Mouse (Mus musculus) hindbrain, embryonic 15.5 days (tissue): Measurements from ENCODE around the gene Cttnbp2. TPM values are rescaled to one million over a fixed set of nuclear protein-coding genes. Genes with fewer than 3 reads are reported as not detected.
"Not testable (repeated sequence)": the region's sequence is repeated elsewhere in the genome, so short reads cannot be mapped to it uniquely, and the experiment has no call there.

Experiments
- ATAC-seq: fragments of 200-750 bp; cut with Nextera tagmentation; 2 replicates; pipeline ENCODE4 v1.8.0; 2017; ENCODE audit warnings: low read depth, moderate number of reproducible peaks, moderate TSS enrichment; ENCODE audit not compliant: low FRiP score
- H3K27ac ChIP-seq: fragments of 300-500 bp; sonication (generic); replicated peaks from 2 replicates; pipeline ENCODE4 v1.5.1; 2015; ENCODE audit warnings: mild to moderate bottlenecking, inconsistent platforms
- H3K27me3 ChIP-seq: fragments of 300-500 bp; sonication (generic); 2 replicates; pipeline ENCODE4 v1.6.1; 2015; ENCODE audit warnings: control low read depth, inconsistent platforms
- H3K36me3 ChIP-seq: fragments of 300-500 bp; sonication (generic); 2 replicates; pipeline ENCODE4 v1.6.1; 2015; ENCODE audit warnings: control low read depth, inconsistent platforms
- H3K4me1 ChIP-seq: fragments of 300-500 bp; sonication (generic); replicated peaks from 2 replicates; pipeline ENCODE4 v1.6.1; 2015; ENCODE audit warnings: control low read depth, inconsistent platforms
- H3K4me2 ChIP-seq: fragments of 300-500 bp; sonication (generic); 2 replicates; pipeline ENCODE4 v1.6.1; 2015; ENCODE audit warnings: moderate library complexity, mild to moderate bottlenecking, inconsistent platforms
- H3K4me3 ChIP-seq: fragments of 300-500 bp; sonication (generic); 2 replicates; pipeline ENCODE4 v1.5.1; 2015; ENCODE audit warnings: mild to moderate bottlenecking, inconsistent platforms
- H3K9ac ChIP-seq: fragments of 300-500 bp; sonication (generic); 2 replicates; pipeline ENCODE4 v1.6.1; 2015; ENCODE audit warnings: inconsistent platforms
- H3K9me3 ChIP-seq: fragments of 300-500 bp; sonication (generic); 2 replicates; pipeline ENCODE4 v1.6.1; 2016; ENCODE audit warnings: control low read depth, inconsistent platforms
- WGBS: fragments of 180-500 bp; shearing (Covaris S2); methylation state at CpG from one replicate; pipeline ENCODE4 v1.1.7; 2015; 5-methylcytosine and 5-hydroxymethylcytosine counted together
- polyA plus RNA-seq: library from polyadenylated mRNA; unstranded; fragments of >200 nt; fragmentation: Nextera tagmentation; extraction: Ambion mirVana; gene quantifications from 2 replicates; pipeline ENCODE4 v1.2.1, GENCODE M21; 2015

The Cttnbp2 gene
- polyA plus RNA-seq, 1 experiment from 2014 or later = 50.7 TPM

DNA sequence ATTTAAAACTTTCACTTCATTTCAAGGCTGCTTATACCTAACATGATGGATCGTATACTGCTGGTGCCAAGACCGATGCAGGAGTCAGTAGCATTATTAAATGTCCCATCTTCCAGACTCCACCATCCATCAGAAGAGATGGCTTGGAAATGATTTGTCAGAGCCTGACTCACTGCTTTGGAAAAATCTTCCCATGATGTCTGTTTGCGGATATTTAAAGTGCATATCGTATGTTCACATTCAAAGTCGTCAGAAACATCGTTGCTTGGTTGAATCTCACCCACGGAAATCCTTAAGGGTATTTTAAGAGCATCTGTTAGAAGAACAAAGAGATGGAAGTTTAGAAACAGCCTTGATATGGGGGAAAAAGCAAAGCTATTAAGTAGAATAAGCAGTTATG lies 106.2 kb downstream of the Cttnbp2 start:
- Histone ChIP-seq H3K36me3 (peaks cover 52% of the 10 kb centered on the region), H3K27ac (no peak overlapping the region), H3K4me2 (no peak overlapping the region), H3K9me3 (no peaks in the 10 kb centered on the region), H3K27me3 (no peaks in the 10 kb centered on the region), H3K4me1 (no peaks in the 10 kb centered on the region), H3K9ac (no peak overlapping the region), H3K4me3 (no peak overlapping the region)
- ATAC-seq = no peak
- 94% methylated on average over 7 of the region's 7 CpGs for WGBS

DNA sequence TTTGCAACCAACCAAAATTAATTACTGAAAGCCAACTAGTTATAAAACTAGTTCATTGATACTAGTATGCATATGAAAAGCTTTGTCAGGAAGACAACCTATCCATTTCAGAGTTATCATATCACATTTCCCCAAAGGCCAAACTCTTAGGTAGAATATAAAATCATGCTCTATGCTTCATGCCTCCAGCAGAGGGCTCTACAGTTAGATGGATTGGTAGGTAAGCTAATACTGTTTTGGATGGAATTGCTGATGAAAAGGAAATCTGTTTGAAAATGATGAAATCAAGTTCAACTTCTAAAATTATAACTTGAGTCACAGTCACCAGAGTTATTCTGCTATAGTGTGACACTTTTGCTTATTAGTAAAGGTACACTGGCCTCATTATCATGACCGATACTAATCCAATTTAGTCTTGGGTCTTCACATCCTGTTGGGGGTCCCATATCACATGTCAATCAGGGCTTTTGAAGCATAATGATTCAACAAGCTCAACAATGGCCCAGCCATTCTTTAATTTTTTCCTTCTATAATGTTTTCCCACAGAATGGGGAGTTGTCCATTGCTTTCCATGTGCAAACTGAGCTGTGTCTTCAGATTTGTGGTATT lies 113.5 kb downstream of the Cttnbp2 start:
- Histone ChIP-seq H3K4me3 (no peak overlapping the region), H3K4me2 (no peak overlapping the region), H3K9me3 (no peaks in the 10 kb centered on the region), H3K36me3 (peaks cover 60% of the 10 kb centered on the region), H3K27me3 (no peaks in the 10 kb centered on the region), H3K27ac (no peak overlapping the region), H3K9ac (no peak overlapping the region), H3K4me1 (no peaks in the 10 kb centered on the region)
- no peak for ATAC-seq
- 77% methylated on average over 1 of the region's 1 CpGs for WGBS

DNA sequence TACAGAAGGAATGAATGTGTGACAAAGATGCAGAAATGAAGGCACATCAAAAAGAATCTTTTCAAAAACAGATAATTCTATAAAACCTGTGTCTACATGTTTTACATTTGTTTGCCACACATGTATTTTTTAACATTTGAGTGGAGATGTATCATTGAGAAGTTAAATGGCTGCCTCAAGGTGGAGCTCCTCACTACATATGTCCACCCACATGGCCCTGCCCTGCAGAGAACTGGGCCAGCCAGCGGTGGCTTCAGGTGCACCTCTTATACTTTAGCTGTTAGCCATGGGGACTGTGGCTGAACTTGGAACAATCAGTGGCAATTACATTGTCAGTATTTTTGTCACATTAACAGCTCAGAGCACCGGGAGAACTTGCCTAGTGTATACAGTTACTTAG lies 133.3 kb downstream of the Cttnbp2 start:
- WGBS = 75% methylated on average over 2 of the region's 2 CpGs
- peaks cover 46% of the 10 kb centered on the region for H3K36me3 ChIP-seq
- H3K9ac ChIP-seq = no peak overlapping the region
- no peak overlapping the region for H3K4me3 ChIP-seq
- no peaks in the 10 kb centered on the region for H3K27me3 ChIP-seq
- H3K9me3 ChIP-seq = no peaks in the 10 kb centered on the region
- no peak overlapping the region for H3K4me2 ChIP-seq
- no peak for ATAC-seq
- H3K4me1 ChIP-seq = no peaks in the 10 kb centered on the region
- no peak overlapping the region for H3K27ac ChIP-seq

- Histone ChIP-seq H3K27ac (no peak overlapping the region), H3K4me3 (no peak overlapping the region), H3K9me3 (no peaks in the 10 kb centered on the region), H3K9ac (no peak overlapping the region), H3K4me2 (no peak overlapping the region), H3K36me3 (peaks cover 48% of the 10 kb centered on the region), H3K27me3 (no peaks in the 10 kb centered on the region), H3K4me1 (no peaks in the 10 kb centered on the region)
- ATAC-seq = no peak
- 83% methylated on average over 13 of the region's 13 CpGs for WGBS
Observed at GRCm38 (mm10) chr6:18380300-18381202, 134.1 kb downstream of the Cttnbp2 start.

DNA sequence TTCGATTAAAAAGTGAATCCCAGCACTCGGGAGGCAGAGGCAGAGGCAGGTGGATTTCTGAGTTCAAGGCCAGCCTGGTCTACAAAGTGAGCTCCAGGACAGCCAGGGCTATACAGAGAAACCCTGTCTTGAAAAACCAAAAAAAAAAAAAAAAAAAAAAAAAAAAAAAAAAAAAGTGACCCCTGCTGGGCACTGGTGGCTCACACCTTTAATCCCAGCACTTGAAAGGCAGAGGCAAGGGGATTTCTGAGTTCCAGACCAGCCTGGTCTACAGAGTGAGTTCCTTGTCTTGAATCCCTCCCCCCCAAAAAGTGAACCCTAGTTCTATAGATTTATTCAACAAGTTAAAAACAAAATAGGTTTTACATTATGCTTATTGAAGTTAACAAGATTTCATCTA lies 136.9 kb downstream of the Cttnbp2 start:
- H3K9ac ChIP-seq, H3K27me3 ChIP-seq, H3K4me1 ChIP-seq, H3K4me3 ChIP-seq, H3K27ac ChIP-seq, H3K9me3 ChIP-seq, ATAC-seq, H3K4me2 ChIP-seq: not testable (repeated sequence)
- H3K36me3 ChIP-seq = peaks cover 51% of the 10 kb centered on the region
- 90% methylated on average over 2 of the region's 2 CpGs for WGBS

DNA sequence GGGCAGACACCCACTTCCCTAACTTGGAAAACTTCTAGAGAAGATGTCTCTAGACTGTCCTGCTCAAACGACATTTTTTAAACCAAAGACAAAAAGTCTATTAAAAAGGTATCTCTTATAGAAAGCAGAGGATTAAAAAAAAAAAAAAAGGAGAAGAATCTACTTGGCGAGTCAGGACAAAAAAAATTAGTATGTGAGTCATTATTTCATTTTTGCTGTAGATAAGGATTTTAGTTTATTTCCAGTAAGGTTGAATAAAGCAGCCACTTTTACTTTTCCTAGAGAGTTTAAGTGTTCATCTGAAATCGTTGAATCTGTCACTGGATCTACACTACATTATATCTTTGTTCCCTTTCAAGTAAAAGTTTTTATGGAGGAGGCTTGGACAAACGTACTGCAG lies 139.9 kb downstream of the Cttnbp2 start:
- Histone ChIP-seq H3K4me1 (no peaks in the 10 kb centered on the region), H3K36me3 (peaks cover 32% of the 10 kb centered on the region), H3K27ac (no peak overlapping the region), H3K4me2 (no peak overlapping the region), H3K9me3 (no peaks in the 10 kb centered on the region), H3K9ac (no peak overlapping the region), H3K27me3 (no peaks in the 10 kb centered on the region), H3K4me3 (no peak overlapping the region)
- ATAC-seq = no peak
- WGBS = 84% methylated on average over 4 of the region's 4 CpGs

DNA sequence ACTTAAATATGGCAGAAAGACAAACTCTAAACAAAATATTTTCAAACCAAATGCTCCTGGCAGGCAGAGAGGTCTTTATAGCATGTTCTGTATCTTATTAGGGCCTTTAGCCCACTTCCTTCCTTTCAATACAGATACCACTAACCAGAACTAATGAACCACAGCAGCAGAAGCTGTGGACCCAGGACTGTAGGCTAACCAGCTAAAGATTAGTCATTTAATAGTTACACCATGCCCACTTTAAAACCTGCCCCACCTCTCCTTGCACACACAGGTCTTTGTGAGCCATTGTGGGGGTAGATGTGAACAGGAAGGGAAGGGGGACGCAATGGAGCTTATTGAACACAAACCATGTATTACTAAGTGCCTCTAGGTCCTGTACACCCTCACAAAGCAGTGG lies 141.0 kb downstream of the Cttnbp2 start:
- H3K27ac ChIP-seq = no peak overlapping the region
- 93% methylated on average over 1 of the region's 1 CpGs for WGBS
- H3K4me3 ChIP-seq = no peak overlapping the region
- no peak for ATAC-seq
- H3K36me3 ChIP-seq = peaks cover 24% of the 10 kb centered on the region; the same call in 1 of the 2 replicates
- no peaks in the 10 kb centered on the region for H3K9me3 ChIP-seq
- H3K27me3 ChIP-seq = no peaks in the 10 kb centered on the region
- H3K9ac ChIP-seq = no peak overlapping the region
- H3K4me1 ChIP-seq = no peaks in the 10 kb centered on the region
- H3K4me2 ChIP-seq = no peak overlapping the region

- Histone ChIP-seq H3K27ac (no peak overlapping the region), H3K27me3 (no peaks in the 10 kb centered on the region), H3K4me1 (no peaks in the 10 kb centered on the region), H3K9ac (no peak overlapping the region), H3K4me3 (no peak overlapping the region), H3K4me2 (no peak overlapping the region), H3K36me3 (peaks cover 20% of the 10 kb centered on the region; the same call in 1 of the 2 replicates), H3K9me3 (no peaks in the 10 kb centered on the region)
- peak; percentile 83; the same call in 1 of the 2 replicates for ATAC-seq
- 34% methylated on average over 7 of the region's 7 CpGs for WGBS
Observed at GRCm38 (mm10) chr6:18372447-18373228, 142.0 kb downstream of the Cttnbp2 start.

GRCm38 (mm10) chr6:18369723-18370122 lies 144.9 kb downstream of the Cttnbp2 start:
- no peak for ATAC-seq
- H3K9ac ChIP-seq = no peak overlapping the region
- no peaks in the 10 kb centered on the region for H3K4me1 ChIP-seq
- 94% methylated on average over 4 of the region's 4 CpGs for WGBS
- no peaks in the 10 kb centered on the region for H3K27me3 ChIP-seq
- H3K4me2 ChIP-seq = no peak overlapping the region
- H3K9me3 ChIP-seq = no peaks in the 10 kb centered on the region
- H3K4me3 ChIP-seq = no peak overlapping the region
- no peak overlapping the region for H3K27ac ChIP-seq
- peaks cover 13% of the 10 kb centered on the region for H3K36me3 ChIP-seq

DNA sequence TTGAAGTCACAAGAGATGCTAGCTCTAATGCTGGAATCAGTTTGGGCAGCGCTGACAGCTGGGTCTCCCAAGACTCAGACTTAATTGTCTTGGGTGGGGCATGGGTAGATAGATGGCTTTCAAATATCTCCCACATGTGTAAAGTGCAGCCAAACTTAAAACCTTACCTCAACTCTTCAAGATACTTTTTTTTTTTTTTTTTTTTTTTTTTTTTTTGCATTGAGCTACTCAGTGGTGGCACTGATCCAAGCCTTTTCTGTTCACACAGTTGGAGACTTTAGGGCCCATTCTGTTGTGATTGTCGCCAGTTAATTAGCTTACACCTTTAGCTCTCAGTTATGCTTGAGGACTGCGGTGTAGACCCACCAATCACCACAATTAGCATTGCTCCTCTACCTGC lies 145.6 kb downstream of the Cttnbp2 start:
- H3K4me2 ChIP-seq = no peak overlapping the region
- 60% methylated on average over 3 of the region's 3 CpGs for WGBS
- H3K9me3 ChIP-seq = no peaks in the 10 kb centered on the region
- no peak overlapping the region for H3K9ac ChIP-seq
- no peak for ATAC-seq
- H3K27me3 ChIP-seq = no peaks in the 10 kb centered on the region
- H3K4me1 ChIP-seq = no peaks in the 10 kb centered on the region
- no peak overlapping the region for H3K4me3 ChIP-seq
- H3K27ac ChIP-seq = no peak overlapping the region
- peaks cover 13% of the 10 kb centered on the region for H3K36me3 ChIP-seq

GRCm38 (mm10) chr6:18362232-18362631 lies 152.4 kb downstream of the Cttnbp2 start:
- Histone ChIP-seq H3K27ac (no peak overlapping the region), H3K9ac (no peak overlapping the region), H3K9me3 (no peaks in the 10 kb centered on the region), H3K27me3 (no peaks in the 10 kb centered on the region), H3K4me2 (no peak overlapping the region), H3K36me3 (peaks cover 2% of the 10 kb centered on the region; the same call in 1 of the 2 replicates), H3K4me1 (no peaks in the 10 kb centered on the region), H3K4me3 (no peak overlapping the region)
- ATAC-seq = no peak
- 86% methylated on average over 5 of the region's 5 CpGs for WGBS

DNA sequence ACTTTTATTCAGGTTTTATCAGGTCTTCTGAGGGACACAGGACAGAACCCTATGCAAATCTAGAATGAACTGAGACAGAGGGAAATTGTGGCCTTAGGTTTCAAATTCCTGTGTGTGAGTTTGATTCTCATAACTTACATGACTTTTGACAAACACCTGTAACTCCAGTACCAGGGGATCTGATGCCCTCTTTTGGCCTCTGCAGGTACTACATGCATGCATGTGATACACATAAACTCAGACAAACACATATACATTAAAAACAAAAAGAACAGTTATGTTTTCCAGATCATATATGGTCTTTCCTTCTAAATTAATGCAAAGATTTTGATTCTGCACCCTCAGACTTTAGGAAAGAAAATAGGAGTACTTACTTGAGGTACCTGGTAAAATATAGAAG lies 153.7 kb downstream of the Cttnbp2 start:
- Histone ChIP-seq H3K36me3 (no peaks in the 10 kb centered on the region), H3K9ac (no peak overlapping the region), H3K4me3 (no peak overlapping the region), H3K4me2 (no peak overlapping the region), H3K9me3 (no peaks in the 10 kb centered on the region), H3K27me3 (no peaks in the 10 kb centered on the region), H3K4me1 (no peaks in the 10 kb centered on the region), H3K27ac (no peak overlapping the region)
- no peak for ATAC-seq
